Mouse (Mus musculus): ENCODE results near the gene Map4.

DNA sequence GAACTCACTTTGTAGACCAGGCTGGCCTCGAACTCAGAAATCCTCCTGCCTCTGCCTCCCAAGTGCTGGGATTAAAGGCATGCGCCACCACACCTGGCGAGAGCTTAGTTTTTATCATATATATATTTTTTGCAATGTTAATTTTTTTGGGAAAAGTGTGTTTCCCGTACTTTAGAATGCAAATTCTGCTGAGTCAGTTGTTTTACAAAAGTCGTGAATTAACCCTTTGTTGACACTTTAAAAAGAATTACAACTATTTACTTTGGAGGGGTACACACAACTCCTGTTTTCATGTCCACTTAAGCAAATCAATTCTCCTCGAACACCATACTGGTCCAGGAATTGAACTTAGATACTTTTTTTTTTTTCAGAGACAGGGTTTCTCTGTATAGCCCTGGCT lies 201.7 kb downstream of the Map4 start:
- TF ChIP-seq POLR2A (IDR thresholded peaks at IDR 0.05; ENCODE audit: low read depth, low read length) (no peak), CTCF (IDR thresholded peaks at IDR 0.05; ENCODE audit: borderline replicate concordance, insufficient read depth, low read length) (no peak)

All from embryonic fibroblast, embryonic 13.5 days (primary cell).